Mouse (Mus musculus): ENCODE data around the gene Nos1ap.

DNA sequence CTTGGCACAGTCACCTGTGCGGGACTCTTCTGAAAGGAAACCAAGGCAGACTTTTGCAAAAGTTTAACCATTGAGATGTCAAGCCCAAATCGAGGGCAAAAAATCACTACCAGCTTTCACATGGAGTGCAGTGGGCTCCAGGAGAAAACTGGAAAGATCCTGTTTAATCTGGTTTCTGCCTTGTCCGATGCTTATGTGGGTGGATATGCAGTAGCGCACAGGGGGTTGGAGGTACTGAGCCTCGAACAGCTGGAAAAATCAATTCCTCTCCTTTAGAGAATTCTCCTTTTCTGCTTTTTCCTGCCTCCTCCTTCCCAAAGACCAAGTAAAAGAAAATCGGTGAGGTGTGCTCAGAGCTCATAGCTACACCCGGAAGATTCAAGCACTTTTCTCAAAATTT, 159.0 kb downstream of the Nos1ap start:
- TF ChIP-seq GATA1 (IDR thresholded peaks at IDR 0.05; ENCODE audit: low read length) (no peak), TAL1 (IDR thresholded peaks at IDR 0.05; ENCODE audit: low read length) (no peak)
